Mouse (Mus musculus) T-helper 2 cell (primary cell): Measurements from ENCODE around the gene Nid1.
"Not testable (repeated sequence)": the region's sequence is repeated elsewhere in the genome, so short reads cannot be mapped to it uniquely, and the experiment has no call there.

Experiments used
- in situ Hi-C: fragments of 300-600 bp; cut with MboI, MseI; formaldehyde crosslinking; loops from one replicate; pipeline ENCODE4 v1.15.1; 2025; ENCODE audit warnings: high pct_unique_total_duplicates

The Nid1 gene

DNA sequence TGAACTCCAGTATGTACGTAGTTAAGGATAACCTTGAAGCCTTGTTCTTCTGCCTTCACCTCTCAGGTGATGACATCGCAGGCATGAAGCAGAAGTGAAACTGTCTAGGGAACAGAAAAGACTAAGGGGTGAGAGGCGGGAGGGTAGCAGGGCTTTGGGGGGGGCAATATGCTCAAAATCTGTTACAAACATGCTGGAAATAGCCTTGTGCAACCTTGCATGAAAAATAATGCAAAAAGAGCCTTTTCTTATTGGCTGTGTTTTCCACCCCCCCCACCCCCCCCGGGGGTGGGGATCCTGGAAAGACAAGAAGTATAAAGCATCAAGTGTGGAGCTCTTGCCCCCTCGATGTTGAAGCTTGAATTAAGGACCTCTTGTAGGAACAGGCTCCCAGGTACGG, 16.0 kb downstream of the Nid1 start:
- in situ Hi-C loops, result not testable (repeated sequence)

DNA sequence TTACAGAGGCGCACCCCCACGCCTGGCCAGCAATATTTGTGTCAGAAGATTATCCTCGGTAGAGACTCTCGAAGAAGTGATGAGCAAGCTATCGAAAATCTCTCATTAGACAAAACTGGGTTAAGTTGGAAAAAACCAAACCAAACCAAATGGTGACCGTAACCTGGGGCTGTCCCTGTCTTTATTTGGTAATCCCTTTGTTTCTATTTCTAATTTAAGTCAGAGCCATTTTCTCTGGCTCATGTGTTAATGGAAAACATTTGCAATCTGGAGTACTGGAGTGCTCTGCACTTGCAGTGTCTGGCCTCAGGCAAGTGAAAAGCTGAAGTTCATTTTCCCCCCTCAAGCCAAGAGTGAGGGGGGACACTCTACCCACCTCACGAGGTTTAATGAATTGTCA, 16.9 kb downstream of the Nid1 start:
- in situ Hi-C loops, result not testable (repeated sequence)

DNA sequence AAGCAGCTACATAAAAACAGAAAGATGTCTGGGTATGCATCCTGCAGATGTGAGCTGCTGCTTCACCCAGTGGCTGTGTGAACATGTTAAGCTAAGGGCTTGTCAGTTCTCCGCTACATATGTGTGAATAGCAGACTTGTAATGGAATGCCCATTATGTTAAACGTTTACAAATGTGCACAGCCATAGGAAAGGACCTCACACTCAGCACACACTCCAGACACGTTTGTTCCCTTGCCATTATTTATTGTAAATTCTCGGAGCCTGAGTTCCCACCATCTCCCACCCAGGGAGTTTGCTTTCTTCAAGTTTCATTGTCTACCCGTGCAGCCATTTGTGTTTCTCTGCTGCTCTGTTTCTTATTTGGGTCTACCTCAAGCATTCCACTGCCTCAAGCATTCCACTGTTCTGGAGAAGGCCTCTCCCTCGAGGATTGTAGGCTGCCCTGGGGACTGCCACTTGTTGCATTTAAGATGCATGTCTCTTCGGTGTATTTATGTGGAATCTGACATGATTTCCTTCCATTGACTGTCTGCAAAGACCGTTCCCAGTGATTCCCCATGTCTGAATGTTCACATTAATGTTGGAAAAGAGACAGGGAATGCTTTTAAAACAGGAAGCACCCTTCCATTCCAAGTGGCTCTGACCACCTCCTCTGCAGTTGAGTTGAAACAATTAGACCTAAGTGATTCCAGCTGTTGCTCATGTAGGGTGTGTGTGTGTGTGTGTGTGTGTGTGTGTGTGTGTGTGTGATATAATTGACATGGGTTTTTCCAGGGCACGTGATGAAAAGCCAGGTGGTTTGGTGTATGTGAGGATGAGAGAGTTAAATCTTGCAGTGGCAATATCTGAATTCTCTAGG, 18.5 kb downstream of the Nid1 start:
- in situ Hi-C loops, result not testable (repeated sequence)

DNA sequence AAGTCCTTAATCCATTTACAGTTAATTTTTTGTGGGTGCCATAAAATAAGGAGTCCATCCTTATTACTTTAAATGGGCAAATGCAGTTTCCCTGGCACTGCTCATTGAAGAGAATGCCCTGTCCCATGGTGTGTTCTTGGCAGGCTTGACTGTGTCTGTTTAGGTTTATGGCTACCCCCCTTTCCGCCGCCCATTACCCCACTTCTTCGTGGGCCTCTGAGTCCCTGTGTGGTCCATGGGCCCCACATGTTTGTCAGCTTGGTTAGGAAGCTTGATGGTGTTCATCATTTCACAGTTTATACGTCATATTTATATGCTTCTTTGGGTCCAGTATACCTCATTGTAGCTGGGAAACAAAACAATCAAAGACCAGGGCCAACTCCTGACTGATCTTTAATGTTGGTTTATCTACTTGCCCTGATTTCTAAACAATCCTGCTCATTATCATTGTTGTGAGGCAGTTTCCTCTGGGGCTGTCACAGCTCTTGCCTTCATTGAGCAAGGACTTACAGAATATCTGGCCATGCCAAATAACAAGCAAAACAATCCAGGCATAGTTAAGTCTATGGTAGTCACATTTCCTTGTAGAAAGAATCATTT, 20.9 kb downstream of the Nid1 start:
- in situ Hi-C loops, result no loop called here

DNA sequence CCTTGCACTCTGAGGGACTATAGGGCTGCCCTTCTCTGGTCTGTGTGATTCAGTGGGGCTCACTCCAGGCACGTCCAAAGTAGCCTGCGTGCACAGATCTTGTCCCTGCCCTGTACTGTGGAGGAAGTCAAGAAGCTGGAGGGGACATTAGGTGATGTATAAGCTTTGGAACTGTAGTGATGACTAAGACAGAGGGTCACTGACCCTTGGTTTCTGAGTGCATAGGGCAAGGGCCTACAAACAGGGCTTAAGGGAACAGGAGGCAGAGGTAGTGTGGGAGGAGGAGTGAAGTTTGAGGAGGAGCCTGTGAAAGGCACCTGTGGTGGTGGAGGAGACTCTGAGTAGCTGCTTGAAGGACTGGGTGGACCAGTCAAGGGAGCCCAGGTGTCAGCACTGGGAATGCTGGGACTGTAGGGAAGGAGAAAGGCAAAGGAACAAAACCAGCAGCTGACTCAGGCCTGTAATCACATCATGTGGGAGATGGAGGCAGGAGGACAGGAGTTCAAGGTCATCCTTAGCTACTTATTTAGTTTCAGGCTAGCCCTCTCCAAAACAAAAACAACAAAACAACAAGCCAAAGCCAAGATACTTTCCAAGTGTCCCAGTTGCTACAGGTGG, 23.3 kb downstream of the Nid1 start:
- in situ Hi-C loops, result no loop called here

DNA sequence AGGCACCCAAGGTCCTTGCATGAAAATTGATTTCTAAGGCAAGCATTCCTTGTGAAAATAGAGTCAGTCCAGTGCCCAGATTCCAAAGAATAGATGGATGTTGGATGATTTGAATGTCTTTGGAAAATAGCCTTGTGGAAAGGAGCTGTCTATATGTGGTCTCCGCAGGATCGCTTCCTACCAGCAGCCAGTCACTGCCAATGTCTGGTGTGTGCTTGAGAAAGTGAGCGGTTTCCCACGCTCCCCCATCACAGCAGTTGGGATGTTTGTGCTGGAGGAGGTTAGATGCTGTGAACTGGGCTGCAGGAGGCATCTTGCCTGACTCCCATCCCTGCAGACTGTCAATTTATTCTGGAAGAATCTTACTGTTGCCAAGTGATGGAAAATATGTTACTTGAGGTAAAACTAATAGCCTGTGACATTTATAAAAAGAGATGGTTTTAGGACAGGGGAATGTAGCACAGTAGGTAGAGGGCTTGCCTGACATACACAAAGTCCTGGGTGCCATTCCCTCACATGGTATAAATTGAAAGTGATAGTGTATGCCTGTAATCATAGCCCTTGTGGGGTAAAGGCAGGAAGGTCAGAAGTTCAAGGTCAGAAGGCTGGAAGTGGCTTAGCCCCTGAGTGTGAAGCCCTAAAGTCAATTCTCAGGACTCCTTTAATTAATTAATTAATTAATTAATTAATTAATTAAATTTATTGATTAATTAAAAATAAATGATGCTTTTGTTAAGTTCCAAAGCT, 24.3 kb downstream of the Nid1 start:
- in situ Hi-C loops, result no loop called here

DNA sequence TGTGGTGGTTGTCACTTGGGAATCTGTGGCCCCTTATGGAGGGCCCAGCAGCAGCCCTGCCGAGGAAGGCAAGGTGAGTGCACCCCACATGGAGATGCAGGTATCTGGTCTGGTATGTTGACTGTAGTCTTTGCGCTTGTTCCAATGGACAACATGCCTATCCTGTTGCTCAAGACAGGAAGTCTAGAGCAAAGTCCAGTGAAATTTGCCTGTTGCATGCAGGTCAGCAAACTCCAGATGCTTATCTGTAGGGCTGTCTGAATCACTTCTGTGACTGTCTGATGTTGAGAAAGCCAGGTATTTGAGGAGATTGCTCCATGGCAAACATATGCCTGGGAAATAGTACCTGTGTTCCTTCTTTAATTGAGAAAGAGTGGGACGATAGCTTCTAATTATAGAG, 26.6 kb downstream of the Nid1 start:
- in situ Hi-C loops, result no loop called here

DNA sequence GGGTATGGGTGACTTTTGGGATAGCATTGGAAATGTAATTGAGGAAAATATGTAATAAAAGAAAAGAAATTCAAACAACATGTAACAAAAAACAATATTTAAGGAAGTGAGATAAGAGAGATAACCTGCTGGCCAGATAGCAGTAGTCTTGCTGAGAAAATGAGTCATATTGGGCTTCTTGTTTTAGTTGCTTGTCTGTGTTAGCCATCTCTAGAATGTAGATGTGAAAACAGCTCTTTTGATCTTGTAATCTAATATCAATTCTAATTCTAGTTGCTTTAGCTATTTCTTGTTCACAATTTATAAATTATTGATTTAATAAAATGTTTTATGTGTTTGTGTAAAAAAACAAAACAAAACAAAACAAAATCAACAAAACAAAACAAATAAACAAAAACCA, 29.9 kb downstream of the Nid1 start:
- in situ Hi-C loops, result not testable (repeated sequence)

DNA sequence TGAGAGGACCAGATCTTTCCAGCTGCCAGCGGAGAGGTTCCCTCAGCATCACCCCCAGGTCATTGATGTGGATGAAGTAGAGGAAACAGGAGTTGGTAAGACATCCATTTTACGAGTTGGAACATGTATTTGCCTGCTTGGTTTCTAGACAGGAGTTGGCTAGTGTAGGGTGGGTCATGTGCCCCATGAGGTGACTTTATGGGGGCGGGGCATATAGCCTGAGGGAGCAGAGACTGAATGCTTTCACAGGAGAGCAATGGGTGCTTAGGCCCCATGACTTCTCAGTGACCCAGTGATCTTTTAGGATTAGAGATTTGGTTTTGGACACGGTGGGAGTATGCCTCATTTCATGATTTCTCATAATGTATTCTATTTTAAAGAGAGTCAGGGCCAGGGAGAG, 31.2 kb downstream of the Nid1 start:
- in situ Hi-C loops, result no loop called here

DNA sequence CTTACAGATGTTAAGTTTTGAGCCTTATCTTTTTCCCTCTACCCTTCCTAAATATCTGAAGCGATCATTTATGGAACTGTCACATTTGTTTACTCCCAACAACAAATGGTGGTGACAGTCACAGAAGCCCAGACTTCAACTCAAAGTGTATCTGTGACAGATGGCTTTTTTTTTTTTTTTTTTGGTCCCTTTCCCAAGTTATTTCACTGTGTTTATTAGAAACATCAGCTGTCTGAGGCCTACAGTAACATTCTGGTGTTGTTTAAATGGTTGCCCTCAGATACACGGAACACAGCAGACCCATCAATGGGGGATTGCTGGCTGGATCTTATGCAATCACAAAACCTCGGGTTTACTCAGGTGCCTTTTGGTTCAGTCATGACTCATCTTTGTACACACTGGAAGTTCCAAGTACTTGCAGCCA, 34.0 kb downstream of the Nid1 start:
- in situ Hi-C loops, result no loop called here

DNA sequence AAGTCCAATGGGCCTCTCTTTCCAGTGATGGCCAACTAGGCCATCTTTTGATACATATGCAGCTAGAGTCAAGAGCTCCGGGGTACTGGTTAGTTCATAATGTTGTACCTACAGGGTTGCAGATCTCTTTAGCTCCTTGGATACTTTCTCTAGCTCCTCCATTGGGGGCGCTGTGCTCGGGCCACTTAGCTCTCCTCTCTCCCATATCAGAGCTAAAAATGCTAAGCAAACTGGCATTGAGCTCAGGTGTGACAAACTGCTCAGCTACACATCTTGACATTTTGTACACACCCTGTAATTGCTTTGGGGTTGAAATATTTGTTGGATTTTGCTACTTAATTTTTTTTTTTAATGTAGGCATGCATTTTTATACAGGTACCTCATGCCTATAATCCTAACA, 37.1 kb downstream of the Nid1 start:
- in situ Hi-C loops, result not testable (repeated sequence)

DNA sequence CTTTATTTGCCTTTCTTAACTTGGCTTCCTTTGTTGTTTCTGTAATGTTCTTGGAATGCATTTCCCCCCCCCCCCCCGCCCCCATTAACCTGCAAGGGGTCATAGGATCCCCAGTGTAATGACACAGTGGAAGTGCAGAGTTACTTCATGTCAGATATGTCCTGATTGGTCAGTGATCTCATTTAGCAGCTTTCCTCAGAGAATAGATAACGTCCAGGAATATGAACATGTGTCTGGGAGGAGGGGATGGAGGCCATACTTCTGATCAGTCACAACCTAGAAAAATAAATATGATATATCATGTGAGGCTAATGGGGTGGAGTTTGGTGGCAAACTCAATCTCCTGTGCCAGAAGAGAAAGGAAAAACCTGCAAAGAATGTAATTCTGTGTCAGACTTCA, 37.6 kb downstream of the Nid1 start:
- in situ Hi-C loops, result no loop called here

DNA sequence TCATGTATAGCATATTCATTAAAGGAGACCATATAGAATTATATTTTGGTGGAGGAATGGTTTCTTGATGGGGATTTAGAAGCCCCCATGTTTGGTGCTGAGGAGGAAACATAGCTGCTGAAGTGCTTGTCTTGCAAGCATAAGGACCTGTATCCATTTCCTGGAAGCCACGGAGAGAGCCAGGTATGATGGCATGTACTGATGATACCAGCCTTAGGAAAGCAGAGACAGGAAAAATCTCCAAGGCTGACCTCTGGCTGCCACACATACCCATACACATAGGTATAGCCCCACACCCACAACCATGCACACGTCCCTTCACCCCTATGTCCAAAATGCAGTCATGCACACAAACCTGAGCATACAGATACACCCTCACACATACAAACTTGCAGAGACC, 39.2 kb downstream of the Nid1 start:
- in situ Hi-C loops, result no loop called here

DNA sequence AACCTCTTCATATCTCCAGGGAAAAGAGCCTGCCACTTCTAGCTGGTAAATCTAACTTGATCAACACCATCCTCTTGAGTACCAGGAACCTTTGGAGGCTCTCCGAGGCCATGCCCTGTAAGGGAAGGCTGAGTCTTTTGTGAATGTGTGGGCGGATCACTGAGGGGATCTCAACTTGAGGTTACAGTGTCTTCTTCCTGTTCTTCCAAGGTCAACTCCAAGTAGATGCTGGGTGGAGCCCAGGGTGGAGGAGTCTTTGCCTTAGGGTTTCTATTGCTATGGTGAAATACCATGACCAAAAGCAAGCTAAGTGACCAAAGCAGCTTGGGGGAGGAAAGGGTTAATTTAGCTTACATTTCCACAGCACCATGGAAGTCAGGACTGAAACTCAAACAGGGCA, 39.7 kb downstream of the Nid1 start:
- in situ Hi-C loops, result no loop called here

DNA sequence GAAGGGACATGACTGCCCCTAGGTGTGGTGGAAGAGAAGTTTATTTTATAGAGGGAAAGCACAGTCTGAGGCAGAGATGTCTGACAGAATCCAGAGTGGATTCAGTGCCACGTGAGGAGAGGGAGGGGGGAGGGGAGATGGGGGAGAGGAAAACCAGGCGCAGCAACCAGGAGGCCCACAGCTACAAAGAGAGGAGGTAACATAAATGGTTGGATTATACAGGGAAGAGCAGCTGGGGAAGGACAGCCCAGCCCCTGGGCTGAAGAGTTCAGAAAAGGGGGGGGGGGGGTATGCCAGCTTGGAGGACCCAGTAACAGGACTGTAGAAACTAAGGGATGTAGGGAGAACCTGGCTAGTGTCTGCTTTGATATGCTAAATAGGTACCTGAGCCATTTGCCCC, 42.6 kb downstream of the Nid1 start:
- in situ Hi-C loops, result no loop called here

DNA sequence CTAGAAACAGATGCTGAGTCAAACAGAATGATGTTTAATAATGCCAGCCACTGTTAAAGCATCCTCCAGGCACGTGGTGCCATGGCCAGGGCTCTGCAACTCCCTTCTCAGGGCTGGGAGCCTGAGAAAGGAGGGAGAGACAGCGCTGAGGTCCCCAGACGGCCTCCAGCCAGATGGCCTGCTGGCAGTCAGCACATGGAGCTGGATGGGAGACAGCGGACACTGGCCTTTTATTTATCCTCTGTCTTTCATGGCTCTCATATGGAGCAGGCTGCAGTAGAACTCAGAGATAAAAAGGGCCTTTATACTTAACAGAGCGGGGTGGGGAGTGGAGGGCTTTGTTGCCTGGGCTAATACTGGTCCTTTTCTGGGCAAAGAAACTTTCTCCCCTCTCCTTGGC, 43.7 kb downstream of the Nid1 start:
- in situ Hi-C loops, result no loop called here

DNA sequence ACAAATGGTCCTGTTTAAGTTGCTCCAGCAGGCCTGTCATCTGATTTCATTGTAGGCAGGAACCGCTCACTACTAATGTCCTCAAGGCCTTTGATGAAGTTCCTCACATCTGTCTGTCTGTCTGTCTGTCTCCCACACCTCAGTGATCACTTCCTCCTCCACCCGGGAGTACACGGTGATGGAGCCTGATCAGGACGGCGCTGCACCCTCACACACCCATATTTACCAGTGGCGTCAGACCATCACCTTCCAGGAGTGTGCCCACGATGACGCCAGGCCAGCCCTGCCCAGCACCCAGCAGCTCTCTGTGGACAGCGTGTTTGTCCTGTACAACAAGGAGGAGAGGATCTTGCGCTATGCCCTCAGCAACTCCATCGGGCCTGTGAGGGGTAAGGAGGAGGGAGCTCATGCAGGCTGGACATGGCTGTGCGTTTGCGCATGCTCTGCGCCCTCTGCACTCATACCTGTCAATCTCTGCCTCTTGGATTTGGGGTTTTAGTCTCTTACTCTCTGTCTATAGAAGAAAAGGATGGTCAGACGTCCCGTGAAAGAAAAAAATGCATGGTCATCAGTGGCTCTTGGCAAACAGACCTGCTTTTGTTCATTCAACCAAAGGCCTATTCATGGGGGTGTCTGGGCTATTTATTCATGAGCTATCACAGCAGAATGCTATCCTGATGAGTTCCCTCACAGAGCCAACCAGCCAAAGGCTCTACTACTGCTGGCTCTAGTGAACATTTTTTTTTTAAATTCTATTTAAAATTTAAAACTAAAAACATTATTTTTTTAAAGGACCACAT, 44.7 kb downstream of the Nid1 start:
- in situ Hi-C loops, result no loop called here

DNA sequence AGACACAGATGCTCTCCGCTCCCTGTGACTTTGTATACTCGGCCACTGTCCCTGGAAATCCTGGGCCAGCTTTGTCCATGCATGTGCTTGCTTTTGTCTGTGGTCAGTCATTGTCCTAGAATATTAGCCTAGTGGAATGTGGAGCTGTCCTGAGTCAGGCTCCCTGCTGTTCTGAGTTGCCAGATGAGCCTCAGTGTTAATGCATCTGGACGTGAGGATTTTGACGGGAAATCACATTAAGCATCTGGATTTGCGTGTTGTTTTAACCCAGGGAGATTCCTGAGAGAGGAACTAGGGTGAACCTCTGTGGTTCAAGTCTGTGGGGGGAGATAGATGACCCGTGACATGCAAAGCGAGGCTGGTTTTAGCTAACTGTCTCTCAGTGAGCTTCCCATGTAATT, 47.0 kb downstream of the Nid1 start:
- in situ Hi-C loops, result no loop called here

DNA sequence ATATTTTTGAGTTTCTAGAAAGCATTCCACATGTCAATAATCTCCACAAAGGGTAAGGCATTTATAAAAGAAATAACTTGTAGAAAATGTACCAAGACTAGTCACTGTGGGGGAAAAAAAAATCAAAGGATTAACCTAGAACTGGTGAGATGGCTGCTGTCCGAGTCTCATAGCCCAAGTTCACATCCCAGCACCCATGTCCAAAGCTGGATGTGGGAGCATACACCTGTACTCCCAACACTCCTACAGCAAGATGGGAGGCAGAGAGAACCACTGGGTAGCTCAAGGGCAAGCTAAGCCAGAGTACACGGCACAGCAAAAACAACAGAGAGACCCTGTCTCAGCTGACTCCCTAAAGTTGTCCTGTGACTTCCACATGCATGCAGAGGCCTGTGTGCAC, 47.5 kb downstream of the Nid1 start:
- in situ Hi-C loops, result no loop called here

DNA sequence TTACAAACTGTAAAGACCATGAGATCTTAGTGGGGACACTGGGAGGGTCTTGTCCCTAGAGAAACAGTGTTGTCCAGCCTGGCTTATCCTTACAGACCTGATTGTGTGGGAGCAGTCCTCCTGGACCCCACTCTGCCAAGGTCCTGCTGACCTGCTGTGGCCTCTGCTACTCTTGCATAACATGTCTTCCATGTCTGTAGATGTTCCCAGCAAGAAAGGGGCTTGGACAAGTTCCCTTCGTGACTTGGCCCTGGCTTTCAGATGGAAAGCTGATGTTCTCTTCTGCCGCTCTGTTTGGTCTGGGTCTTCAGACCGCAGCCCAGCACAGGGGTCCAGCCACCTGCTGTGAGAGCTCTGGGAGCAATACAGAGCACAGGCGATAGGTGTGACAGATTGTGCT, 48.3 kb downstream of the Nid1 start:
- in situ Hi-C loops, result no loop called here

DNA sequence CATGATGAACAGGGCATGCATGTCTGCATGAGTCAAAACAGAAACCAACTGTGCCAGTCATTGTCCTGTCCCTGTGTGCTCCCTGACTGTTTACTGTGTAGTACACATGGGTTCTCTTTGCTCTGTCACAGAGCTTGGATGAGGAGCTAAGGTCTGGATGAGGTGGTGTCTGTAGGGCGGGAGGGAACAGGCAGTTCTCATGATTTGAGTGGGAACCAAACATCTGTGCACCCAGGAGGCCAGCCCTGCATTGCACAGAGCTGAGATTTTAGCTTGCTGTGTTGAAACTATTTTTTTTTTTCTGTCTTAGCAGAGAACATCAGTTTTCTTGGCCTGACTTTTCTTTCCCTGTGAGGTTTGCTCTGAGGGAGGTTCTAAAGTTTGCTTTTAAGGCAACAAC, 50.5 kb downstream of the Nid1 start:
- in situ Hi-C loops, result no loop called here

DNA sequence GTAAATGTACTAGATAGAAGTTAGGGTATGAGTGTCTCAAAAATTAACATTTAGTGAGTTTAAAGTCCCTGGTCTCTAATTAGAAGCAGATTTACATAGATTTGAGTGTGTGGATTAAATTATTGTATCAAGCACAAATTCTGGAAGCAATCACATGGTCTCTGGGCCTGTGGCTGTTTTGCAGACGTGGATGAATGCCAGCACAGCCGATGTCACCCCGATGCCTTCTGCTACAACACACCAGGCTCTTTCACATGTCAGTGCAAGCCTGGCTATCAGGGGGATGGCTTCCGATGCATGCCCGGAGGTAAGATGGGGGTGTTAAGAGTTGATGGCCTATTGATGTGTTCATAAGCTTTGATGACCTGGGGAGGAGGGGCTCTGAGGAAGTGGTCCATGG, 52.5 kb downstream of the Nid1 start:
- in situ Hi-C loops, result no loop called here
